Mouse (Mus musculus): ENCODE data around the gene Defb23.

Defb23 gene

GRCm38 (mm10) chr2:152464570-152465150, at the start of gene Defb23:
Gene Defb23 (minus strand): TSS chr2:152464620.
- CTCF ChIA-PET = no interaction called here

GRCm38 (mm10) chr2:152511592-152511991, 47.2 kb upstream of the Defb23 start, which contains the start of gene Defb26:
Gene Defb26 (minus strand): TSS chr2:152511692.
- CTCF ChIA-PET = no interaction called here

GRCm38 (mm10) chr2:152503950-152504349, 39.5 kb upstream of the Defb23 start:
- CTCF ChIA-PET = no interaction called here

GRCm38 (mm10) chr2:152500863-152501229, 36.4 kb upstream of the Defb23 start:
- CTCF ChIA-PET = interaction anchor here (0.7 kb wide), 1 partner anchor 17 kb away, joined by 3 read pairs; no protein-coding TSS in a partner anchor

- CTCF ChIA-PET = no interaction called here
These were observed 35.9 kb upstream of the Defb23 start for GRCm38 (mm10) chr2:152500204-152500862.

GRCm38 (mm10) chr2:152498020-152498419, 33.6 kb upstream of the Defb23 start:
- CTCF ChIA-PET = interaction anchor here (0.7 kb wide), 1 partner anchor 26 kb away, joined by 20 read pairs; no protein-coding TSS in a partner anchor

- CTCF ChIA-PET = no interaction called here
These were observed 28.7 kb upstream of the Defb23 start for GRCm38 (mm10) chr2:152493151-152493550.

GRCm38 (mm10) chr2:152490038-152490437, 25.6 kb upstream of the Defb23 start, which contains the start of gene Defb22:
Gene Defb22 (minus strand): TSS chr2:152490138.
- CTCF ChIA-PET = no interaction called here

- CTCF ChIA-PET = no interaction called here
These were observed 22.6 kb upstream of the Defb23 start for GRCm38 (mm10) chr2:152487024-152487423.

- CTCF ChIA-PET = no interaction called here
These were observed 17.3 kb upstream of the Defb23 start for GRCm38 (mm10) chr2:152481726-152482125.

- CTCF ChIA-PET = no interaction called here
These were observed 16.5 kb upstream of the Defb23 start for GRCm38 (mm10) chr2:152480881-152481280.

GRCm38 (mm10) chr2:152476763-152477162, 12.3 kb upstream of the Defb23 start, which contains the start of gene Defb20:
Gene Defb20 (plus strand): TSS chr2:152477063.
- CTCF ChIA-PET = no interaction called here

GRCm38 (mm10) chr2:152472434-152472833, 8.0 kb upstream of the Defb23 start:
- CTCF ChIA-PET = interaction anchor here (0.5 kb wide), 1 partner anchor 26 kb away, joined by 20 read pairs; no protein-coding TSS in a partner anchor

- CTCF ChIA-PET = no interaction called here
These were observed 6.6 kb upstream of the Defb23 start for GRCm38 (mm10) chr2:152470973-152471372.

- CTCF ChIA-PET = no interaction called here
These were observed 5.2 kb downstream of the Defb23 start for GRCm38 (mm10) chr2:152459241-152459640.

GRCm38 (mm10) chr2:152452101-152452781, 12.2 kb downstream of the Defb23 start:
- CTCF ChIA-PET = no interaction called here

- CTCF ChIA-PET = no interaction called here
These were observed 14.2 kb downstream of the Defb23 start for GRCm38 (mm10) chr2:152450241-152450640.

- CTCF ChIA-PET = interaction anchor here (0.6 kb wide), 1 partner anchor 21 kb away, joined by 5 read pairs; no protein-coding TSS in a partner anchor
These were observed 17.0 kb downstream of the Defb23 start for GRCm38 (mm10) chr2:152447461-152447860.

- CTCF ChIA-PET = no interaction called here
These were observed 17.8 kb downstream of the Defb23 start for GRCm38 (mm10) chr2:152446642-152447041.

GRCm38 (mm10) chr2:152443281-152443680, 21.1 kb downstream of the Defb23 start:
- CTCF ChIA-PET = no interaction called here

GRCm38 (mm10) chr2:152442322-152442721, 22.1 kb downstream of the Defb23 start:
- CTCF ChIA-PET = no interaction called here

GRCm38 (mm10) chr2:152439833-152440232, 24.6 kb downstream of the Defb23 start:
- CTCF ChIA-PET = interaction anchor here (0.7 kb wide), 1 partner anchor 16 kb away, joined by 7 read pairs; no protein-coding TSS in a partner anchor

GRCm38 (mm10) chr2:152438963-152439362, 25.5 kb downstream of the Defb23 start:
- CTCF ChIA-PET = interaction anchor here (0.7 kb wide), 1 partner anchor 15 kb away, joined by 7 read pairs; no protein-coding TSS in a partner anchor
